Mouse (Mus musculus) left cerebral cortex, adult 9 months (tissue): Measurements from ENCODE around the gene Sctr.

Experiments
- DNase-seq, 2 experiments: peaks; one replicate each; pipeline ENCODE4 v3.0.0; 2022; ENCODE audit warnings: low spot score in 2 of 2

The Sctr gene

DNA sequence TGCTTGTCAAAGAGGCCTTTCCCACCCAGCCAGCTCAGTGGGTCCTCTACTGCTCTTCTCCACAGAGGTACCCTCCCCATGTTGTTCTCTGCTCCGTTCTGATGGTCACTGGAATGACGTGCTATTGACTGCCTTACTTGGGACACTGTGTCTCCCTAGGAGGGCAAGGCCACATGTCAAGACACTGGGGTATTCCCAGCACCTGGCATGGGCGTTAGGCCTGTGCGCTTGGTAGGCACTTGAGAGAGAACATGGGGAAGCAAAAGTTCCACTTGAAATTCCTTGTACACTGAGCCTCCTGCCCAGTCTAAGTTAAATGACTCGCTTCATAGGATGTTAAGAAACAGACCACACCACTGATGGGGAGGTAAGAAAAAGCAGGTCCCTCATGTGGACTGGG, 62.4 kb downstream of the Sctr start:
- no peak for DNase-seq

- no peak for DNase-seq
These were observed 63.5 kb downstream of the Sctr start for GRCm38 (mm10) chr1:120070168-120070567.

GRCm38 (mm10) chr1:120071133-120071532, 64.4 kb downstream of the Sctr start:
- no peak for DNase-seq

- DNase-seq, result no peak
These were observed 66.2 kb downstream of the Sctr start for GRCm38 (mm10) chr1:120072900-120073299.

DNA sequence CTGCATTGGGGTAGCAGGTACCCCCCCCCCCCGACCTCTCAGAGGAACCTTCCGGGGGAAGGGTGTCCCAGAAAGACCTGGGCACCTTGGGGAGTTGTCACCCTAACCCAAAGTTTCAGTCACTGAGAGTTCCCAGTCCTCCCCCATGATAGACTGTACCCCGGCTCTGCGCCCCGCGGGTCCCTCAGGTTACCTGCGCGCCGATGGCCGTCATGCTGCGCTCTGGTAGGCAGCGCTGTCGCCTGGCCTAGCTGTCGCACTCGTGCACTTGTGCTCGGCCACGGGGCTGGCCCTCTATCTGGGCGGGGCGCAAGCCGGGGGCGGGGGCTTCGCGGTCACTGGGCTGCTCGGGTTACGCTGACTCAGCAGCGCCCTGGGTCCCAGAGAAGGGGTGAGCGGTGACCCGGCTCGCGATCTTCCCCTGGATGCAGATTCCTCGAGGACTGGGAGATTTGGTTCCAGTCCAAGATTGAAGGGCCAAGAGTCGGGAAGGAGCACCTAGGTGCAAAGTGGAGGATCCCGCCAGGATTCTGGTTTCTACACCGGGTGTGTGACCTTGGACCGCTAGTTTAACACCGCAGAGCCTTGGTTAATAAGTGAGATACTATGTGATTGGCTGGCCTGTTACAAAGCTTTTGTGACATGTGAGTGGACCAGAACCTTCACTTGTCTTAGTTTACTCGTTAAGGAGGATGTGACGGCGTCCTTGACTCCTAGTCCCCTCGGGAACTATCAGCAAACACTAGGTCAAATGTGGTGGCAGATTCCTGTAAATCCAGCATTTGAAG, 67.0 kb downstream of the Sctr start, which contains the start of gene Tmem37:
Tmem37 (minus strand) TSS at position 556 of the 788 bp plus-strand sequence.
- DNase-seq, result peak in 1 of 2 experiments; percentile 34

- DNase-seq, result no peak
These were observed 67.6 kb downstream of the Sctr start for GRCm38 (mm10) chr1:120074307-120074702.

DNA sequence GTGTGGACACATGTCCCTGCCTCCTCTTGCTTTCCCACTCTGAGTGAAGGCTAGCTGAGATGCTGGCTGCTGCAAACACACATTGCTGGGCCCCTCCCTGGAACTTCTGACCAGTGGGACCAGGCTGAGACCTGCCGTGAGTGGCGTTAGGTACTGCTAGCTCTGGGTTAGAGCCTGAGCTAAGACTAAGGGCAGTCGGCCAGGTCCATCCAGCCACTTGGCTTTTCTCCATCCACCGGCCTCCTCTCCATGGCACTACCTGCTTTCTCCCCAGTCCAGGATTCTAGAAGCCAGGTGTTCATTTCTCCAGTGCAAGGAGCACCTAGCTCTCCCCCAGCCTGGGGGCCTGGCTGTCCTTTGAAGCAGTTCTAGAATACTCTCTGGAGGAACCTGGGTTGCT, 68.2 kb downstream of the Sctr start:
- DNase-seq, result no peak

DNA sequence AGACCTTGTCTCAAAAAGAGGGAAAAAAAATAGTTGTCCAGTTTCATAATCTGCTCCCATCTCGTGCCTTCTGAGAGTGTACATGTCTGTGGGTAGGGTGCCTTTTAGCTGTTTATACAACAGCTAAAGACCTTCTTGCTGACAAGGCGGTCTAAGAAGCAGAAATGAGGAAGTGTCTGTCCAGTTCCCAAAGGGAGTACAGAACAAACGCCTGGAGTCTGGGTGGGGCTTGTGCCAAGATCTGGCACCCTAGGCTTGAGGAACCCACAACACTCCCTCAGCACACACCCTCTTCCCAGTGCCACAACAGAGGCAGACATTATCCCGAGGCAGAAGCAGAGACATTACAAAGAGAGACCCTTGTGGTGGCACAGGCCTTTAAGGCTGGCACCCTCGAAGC, 68.8 kb downstream of the Sctr start:
- no peak for DNase-seq

DNA sequence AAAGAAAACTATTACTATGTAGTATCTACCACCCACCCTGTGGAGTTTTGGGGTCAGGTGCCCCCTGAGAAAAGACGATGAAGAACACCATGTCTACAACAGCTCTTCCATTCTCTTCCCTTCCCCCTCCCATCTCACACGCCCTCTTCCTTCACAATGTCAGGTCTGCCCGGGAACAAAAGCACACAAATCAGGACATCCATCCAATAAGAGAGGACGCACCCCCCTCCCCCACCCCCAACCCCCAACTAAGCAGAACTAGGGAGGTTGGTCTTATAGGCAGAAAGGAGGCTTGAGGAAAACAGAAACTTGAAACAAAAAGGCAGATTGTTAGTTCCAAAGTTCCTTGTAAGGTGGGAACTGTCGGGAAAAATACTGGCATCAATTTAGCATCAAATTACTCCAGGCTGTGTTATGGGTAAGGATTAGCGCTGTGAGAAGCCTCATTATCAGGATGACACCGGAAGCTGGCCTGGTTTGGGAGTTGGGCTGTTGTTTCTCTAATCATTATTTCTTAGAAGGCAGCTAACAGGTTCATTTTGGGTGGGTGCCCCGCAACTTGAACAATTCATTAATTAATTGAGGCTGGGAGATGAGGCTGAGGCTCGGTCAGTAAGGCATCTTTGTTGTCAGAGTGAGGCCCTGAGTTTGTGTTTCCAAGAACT, 71.2 kb downstream of the Sctr start:
- DNase-seq, result no peak

- DNase-seq, result no peak
These were observed 73.9 kb downstream of the Sctr start for GRCm38 (mm10) chr1:120080632-120081031.

DNA sequence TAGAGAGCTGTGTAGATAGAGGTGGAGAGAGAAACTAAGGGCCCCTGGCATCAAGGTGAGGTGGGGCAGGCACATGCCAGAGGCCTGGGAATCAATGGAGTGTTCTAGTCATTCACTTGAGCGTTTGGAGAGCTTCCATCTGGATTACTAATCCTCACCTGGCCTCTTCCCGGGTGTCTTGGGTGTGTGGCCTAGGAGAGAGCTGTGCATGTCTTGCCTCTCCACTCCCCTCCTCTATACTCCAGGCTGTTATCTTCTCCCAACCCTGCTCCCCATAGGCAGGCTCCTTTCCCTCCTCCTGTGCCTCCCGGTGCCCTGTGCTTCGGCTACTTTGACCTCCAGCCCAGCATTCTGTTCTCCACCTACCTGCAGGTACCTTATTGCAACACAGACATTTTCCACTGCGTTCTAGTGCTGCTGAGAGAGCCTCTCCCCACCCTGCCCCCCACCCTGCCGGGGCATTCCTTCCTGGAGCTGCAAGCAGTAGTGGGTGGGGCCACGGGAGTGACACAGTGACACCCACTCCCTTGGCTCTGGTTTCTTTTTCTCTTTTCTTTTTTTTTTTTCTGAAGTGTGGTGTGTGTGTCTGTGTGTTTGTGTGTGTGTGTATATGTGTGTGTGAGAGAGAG, 76.4 kb downstream of the Sctr start:
- no peak for DNase-seq

- no peak for DNase-seq
These were observed 77.3 kb downstream of the Sctr start for GRCm38 (mm10) chr1:120083921-120084517.

DNA sequence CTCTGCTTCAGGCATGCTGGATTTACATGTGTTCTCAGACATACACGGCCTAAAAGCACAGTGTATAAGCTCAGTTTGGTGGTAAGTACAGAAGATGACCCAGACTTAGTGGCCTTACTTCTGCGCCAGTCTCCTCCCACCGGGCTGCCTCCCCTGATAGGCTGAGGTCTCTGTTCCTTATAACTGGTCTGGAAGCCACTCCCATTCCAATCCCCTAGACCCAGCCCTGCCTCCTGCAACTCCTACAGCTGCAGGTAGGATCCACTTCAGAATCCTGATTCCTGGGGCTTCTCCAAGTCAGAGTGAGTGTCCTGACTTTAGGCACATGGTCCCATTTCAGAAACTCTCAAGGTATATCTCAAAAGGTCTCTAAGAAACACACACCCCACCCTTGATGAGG, 79.0 kb downstream of the Sctr start:
- no peak for DNase-seq

DNA sequence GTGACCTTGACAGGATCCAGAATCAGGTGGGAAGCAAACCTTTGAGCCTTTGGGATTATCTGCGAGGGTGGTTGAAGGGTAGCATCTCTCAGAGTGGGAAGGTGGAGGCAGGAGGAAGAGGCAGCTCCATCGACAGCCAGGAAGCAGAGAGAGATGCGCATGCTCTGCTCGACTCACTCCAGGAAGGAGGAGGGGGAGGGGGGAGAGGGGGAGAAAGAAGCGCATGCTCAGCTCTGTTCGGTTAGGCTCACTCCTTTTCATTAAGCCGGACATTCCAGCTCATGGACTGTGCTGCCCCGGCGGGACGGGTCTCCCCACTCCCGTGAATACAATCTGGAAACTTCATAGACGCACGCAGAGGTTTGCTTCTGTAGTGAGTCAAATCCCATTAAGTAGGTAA, 80.0 kb downstream of the Sctr start:
- DNase-seq, result no peak

- DNase-seq, result no peak
These were observed 82.5 kb downstream of the Sctr start for GRCm38 (mm10) chr1:120089180-120089579.

- DNase-seq, result no peak
These were observed 84.3 kb downstream of the Sctr start for GRCm38 (mm10) chr1:120090880-120091570.

DNA sequence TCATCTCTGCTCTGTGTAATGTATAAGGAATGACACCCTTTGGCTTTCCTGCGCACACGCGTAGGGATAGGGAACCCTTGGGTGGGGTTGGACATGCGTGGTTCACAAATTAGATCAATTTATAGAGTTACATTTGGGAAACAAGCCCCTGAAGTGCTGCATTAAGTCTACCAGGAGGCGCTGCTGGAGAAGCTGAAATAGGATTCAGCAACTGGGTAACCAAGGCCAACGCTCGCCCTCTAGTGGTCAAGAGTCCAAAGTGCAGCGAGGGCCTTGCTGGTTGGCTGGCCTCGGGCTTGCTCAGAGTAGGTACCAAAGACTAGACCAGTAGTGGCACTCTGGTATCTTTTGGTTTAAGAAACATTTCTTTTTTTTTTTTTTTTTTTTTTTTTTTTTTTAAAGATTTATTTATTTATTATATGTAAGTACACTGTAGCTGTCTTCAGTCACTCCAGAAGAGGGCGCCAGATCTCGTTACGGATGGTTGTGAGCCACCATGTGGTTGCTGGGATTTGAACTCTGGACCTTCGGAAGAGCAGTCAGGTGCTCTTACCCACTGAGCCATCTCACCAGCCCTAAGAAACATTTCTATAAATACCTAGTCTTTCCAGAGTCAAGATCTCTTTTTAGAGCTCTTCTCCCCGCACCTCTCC, 86.9 kb downstream of the Sctr start:
- peak; percentile 49 to 92 for DNase-seq

GRCm38 (mm10) chr1:120094920-120095319, 88.2 kb downstream of the Sctr start:
- DNase-seq, result no peak

GRCm38 (mm10) chr1:120098327-120098726, 91.6 kb downstream of the Sctr start:
- DNase-seq, result peak in 1 of 2 experiments; percentile 85

GRCm38 (mm10) chr1:120099483-120099882, 92.8 kb downstream of the Sctr start:
- DNase-seq, result no peak
